Mouse (Mus musculus): ENCODE measurements at regions not wholly inside any gene's neighbourhood (a gene's known extent, or its start where the extent isn't known, plus 50 kb on each side); places are given as distances from the start of the nearest gene placed in this dataset.
A peak's percentile ranks its signal among the peaks of the same experiment; 100 is the strongest.

DNA sequence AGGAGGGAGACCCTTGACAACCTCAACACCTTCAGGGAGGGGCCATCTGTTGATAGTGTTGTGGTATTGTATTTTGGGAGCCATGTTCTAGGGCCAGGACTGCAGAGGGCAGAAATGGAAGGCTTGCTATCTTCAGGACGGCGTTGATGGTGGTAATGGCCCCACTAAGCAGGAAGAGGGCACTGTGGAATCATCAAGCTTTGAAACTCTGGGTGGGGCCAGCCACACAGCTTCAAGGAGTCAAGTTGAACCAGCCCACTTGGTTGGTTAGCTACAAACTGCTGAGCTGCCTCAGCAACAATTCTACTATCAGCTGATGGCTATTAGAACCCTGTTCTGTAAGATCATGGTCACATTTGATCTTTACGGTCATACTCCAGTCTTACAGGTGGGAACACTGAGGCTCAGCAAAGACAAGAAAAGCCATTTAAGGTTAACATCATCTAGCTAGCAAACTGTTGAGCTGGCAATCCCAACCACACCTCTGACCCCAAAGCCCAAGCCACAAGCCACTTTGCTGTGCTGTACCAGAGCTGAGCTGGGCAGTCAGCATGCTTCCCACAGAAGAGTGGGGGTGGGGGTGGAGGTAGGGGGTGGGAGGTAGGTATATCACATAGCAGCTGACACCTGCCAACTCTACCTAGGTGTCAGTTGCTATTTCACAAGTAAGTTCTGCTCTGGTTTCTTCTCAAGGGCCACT is 203.9 kb downstream of the Uaca start:
- no peak for DNase-seq (ENCODE audit: low spot score)

DNA sequence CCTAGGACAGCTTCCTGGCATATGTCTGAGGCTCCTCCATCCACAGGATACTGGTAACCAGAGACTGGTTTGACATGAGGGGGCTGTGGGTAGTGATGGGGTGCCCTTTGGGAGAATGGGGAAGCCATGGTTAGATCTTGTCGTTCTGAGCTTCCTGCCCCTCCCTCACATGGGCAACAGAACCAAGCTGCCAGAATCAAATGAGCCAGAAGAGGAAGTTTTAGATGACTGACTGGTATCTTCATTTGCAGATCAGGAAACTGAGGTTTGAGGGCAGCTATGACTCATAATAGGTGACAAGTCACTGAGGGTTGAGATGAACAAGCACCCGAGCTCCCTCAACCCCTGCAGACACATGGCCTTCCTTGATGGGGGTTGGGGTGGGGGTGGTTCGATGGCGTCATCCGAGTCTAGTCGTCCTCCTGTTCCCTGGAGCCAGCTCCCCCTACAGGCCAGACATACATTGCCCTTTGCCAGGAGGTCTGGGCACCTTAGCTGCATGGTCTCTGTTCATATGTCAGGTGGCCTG is 204.7 kb downstream of the Uaca start:
- DNase-seq (ENCODE audit: low spot score): no peak

DNA sequence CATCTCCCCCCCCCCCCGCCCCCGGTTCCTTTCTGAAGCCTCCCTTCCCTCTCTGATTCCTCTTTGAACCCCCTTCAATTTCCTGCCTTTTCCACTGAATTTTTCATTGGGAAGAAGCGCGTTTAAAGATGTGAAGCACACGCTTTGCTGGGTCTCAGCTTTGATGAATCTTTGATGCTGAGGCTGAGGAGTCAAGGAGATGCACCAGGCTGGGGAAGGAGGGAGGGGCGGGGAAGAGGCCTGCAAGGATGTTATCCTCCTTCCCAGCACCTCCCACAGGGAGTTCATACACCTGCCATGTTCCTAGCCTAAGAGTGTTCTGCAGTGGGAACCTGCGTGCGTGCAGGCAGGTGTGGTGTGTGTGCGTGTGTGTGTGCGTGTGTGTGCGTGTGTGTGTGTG is 205.9 kb downstream of the Uaca start:
- DNase-seq (ENCODE audit: low spot score): no peak

DNA sequence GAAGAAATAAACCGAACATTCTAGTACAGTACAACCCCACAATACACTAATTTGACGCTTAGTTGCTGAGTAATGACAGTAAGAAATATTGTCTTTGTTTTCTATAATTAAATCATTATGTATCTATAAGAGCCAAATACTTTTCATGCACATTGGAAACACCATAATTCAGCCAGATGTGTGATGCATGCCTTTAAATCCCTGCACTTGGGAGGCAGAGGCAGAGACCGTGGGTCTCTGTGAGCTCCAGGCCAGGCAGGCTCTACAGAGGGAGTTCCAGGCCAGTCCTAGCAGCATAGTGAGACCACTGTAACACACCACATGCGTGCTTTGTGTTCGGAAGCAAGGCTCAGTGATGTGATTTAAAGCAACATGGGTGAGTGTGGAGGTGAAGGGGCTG is 208.2 kb downstream of the Uaca start:
- no peak for DNase-seq (ENCODE audit: low spot score)

DNA sequence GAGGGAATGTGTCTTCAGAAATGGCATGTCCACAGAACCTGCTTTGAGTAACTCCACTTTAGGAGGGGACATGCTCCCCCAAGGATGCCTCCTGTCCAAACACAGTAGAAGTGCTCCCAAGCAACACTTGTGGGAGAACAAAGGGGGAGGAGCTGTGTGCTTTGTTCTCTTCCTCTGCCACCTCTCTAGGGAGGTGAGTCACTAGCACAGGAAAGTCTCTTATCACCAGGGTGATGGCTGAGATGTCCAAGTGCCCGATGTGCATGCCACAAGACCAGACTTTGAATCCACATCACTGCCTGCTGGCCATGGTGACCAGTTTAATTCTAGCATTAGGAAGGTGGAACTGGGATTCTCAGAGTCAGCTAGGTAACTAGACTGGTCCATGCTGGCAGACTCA is 214.1 kb downstream of the Uaca start:
- DNase-seq (ENCODE audit: low spot score): no peak

DNA sequence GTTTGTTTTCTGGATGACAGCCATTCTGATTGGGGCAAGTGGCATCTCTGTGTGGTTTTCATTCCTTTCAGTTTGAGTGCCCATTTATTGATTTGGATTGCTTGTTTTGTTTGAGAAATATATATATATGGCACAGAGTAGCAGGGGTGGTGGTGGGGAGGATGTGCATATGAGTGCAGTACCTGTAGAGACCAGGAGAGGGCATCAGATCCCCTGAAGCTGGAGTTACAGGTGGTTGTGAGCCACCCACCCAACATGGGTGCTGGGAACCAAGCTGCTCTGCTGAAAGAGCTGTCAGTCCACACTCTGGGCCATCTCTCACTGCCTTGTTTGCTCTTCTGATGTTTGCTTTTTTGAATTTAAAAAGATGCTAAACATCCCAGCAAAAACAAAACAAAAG is 216.7 kb downstream of the Uaca start:
- DNase-seq (ENCODE audit: low spot score): no peak

DNA sequence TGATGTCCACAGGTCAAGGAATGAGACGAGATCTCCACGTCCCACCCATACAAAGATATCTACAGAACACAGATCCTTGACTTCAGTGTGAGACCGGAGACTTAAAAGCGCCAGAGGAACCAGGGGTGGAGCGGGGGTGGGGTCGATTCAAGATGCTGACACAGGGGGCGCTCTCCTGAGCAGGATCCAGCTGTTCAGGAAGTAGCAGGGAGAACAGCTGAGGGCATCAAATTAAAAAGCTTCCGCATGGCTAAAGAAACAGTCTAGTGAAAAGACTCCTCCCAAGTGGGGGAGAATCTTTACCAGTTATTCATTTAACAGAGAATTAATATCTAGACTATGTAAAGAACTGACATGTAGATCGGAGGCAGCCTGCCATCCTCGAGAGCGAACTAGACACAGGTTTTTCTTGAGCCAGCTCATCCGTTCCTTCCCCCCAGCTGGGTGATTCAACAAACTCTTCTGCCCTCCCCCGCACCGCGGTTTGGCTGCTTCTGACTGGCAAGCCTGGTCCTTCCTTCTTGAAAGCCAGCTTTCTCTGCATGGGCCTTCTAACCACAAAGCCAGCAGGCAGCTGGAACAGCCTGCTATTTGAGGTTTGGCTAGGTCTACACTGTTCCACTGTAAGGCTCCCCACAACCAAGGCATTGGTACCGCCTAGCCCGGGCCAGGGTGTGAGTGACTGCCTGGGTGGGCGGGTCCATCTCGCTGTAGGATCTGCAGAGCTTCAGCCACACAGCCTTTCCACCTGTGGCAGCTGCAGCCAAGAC is 218.6 kb downstream of the Uaca start:
- DNase-seq (ENCODE audit: low spot score): peak; percentile 63

DNA sequence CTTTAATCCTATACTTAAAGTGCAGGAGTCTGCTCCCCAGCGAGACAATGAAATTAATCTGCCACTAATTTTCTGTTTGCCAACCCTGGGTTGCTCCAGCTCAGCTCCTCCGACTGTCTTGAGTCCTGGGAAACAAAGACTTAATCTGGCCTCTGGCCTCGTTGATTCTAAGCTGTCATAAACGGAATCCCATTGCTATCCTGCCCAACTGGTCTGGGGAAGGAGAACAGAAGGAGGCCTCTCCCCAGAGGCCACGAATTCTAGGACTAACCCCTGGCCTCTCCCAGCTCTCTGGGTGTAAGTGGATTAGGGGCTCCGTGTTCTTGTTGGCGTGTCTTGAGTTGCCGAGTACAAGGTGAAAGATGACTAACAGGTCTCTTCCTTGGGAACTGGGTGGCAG is 219.8 kb downstream of the Uaca start:
- no peak for DNase-seq (ENCODE audit: low spot score)

DNA sequence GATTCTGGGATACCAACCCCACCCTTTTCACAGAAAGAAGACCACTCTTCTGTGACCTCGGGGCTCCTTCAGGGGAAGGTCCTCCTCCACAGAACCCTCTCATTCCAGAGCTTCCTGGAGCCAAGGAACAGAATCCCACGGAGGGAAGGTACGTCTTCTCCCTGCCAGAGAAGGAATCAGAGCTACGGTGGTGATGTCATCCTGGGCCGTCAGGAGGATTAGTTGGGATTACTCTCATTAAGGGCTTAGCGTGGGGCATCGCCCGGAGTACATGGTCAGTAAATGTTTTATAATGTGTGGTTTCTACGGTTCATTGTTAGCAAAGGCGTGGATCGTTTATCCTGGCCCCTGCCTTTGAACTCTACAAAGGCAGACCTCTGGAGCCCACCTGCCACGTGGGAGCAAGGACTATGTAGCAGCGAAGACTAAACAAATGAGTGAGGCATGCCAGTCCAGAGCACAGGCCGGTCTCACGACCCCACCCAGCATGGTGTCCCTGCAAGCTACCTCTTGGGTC is 221.1 kb downstream of the Uaca start:
- DNase-seq (ENCODE audit: low spot score): no peak

DNA sequence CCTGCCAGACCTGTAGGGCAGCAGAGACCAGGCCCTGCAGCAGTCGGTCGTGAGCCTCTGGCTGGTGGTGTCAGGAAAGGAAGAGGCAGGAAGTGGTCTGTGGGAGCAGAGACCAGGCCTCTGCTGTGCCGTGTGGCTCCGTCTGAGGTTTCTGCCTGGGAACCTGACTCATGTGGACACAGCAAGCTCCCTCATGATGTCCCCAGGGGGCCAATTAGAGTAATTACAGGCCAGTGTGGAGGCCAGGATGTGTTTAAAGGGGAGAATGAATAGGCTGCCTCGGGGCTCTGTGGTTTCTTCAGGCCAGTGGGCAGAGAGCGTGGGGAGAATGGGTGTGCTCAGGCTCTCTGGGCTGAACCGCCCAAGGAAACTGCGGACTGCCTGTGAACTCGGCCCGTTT is 222.3 kb downstream of the Uaca start:
- DNase-seq (ENCODE audit: low spot score): no peak

DNA sequence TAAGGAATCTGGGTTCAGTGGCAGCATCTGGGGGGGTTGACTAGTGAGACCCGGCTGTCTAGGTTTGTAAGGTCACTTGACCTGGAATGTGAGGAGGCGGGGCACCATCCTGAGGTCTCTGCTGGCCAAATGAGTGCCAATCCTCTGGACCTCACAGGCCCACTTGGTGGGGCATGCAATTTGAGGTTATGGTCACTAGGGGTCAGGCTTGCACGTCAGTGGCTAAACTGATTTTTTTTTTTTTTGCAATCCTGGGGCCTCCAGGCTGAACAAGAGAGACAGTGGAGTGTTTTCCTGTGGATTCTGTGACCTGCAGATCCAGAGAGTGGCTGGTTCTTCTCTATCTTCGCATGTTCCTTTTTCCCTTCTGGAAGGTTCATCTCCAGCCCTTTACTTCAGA is 225.6 kb downstream of the Uaca start:
- no peak for DNase-seq (ENCODE audit: low spot score)

DNA sequence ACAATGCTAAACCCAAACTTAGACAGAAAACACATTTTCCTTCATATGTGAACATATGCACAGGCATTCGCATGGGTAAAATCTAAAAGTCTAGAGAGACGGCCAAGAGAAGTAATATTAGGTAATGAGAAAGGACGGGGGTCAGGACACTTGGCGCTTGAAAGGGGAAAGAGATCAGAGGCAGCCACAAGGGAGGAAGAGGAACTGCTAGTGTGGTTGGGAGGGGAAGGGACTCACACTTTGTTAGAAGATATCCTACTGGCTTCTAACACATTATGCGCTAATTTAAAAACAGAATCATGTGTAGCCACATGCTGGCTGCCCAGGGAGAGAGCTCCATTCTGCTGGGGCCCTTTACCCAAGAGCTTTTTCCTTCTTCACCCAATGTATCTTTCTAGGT is 227.5 kb downstream of the Uaca start:
- DNase-seq (ENCODE audit: low spot score): no peak

DNA sequence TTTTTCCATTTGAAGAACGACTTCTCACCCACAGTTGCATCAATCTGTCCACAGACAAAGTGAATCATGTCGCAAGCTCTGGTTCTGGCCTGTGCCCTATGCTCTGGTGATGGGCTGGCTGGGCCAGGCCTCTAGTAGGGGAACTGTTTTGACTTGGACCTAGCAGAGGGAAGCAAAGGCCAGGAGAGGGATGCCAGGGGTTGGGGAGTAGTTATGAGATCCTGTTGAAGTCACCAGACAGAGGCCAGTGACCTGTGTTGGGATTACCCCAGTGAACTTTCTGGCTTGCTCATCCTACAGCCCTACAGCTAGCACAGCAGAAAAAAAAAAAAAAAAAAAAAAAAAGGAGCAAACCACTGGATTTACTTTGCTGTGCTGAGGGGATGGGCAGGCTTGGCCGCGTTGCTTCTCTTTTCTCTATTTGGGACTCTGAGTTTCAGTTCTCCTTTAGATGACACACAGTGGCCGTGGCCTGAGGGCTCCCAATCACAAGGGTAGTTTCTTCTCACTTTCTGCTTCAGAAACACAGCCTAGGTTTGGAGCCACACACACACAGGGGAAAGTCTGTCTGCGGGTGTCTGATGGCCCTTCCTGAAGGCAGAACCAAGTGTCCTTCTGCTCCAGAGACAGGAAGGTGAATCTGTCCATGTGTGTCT is 228.2 kb downstream of the Uaca start:
- peak; percentile 30 for DNase-seq (ENCODE audit: low spot score)

DNA sequence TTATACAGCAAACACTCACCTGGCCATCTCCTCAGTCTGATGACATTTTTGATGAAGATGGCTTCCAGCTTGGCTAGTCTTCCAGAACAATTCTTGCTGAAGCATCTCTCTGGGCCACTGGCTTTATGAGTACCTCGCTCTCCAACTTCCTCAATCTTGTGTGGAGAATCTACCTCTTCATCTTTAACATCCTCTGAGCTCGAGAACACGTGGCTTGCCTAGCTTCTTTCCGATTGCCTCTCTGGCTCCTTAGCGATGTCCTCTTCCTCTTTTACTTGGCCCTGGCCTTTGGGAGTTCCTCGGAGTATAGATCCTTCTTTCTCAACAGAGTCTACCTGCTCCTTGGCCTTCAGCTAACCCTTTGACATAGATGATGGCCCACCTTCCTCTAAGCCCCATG is 231.0 kb downstream of the Uaca start:
- no peak for DNase-seq (ENCODE audit: low spot score)

DNA sequence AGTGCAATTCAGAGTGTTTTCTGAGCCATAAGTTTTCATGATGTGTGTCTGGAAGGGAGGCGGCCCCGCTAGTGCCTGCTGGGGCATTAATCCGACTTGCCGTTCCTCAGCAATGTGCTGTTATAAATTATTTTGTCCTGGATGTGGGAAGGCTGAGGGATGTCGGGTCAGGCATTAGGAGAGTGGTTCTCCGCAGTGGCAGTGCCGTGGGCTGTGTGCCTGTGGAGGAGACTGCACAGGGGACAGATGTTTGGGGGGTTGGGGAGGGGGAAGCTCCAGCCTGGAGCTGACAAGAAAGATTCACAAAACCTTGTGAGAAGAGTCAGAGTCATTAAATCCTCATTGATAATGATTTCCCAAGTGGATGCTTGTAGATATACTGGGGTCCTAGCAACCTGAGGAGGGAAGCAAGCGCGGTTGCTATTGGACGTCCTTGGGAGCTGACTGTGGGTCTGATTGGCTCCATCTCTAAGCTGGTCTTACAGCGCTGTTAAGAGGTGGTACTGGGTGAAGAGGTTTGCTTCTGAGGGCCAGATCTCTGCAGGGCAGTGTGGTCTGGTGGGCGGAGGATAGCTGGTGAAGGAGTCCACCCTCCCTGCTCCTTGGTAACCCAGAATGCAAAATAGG is 234.5 kb downstream of the Uaca start:
- no peak for DNase-seq (ENCODE audit: low spot score)

DNA sequence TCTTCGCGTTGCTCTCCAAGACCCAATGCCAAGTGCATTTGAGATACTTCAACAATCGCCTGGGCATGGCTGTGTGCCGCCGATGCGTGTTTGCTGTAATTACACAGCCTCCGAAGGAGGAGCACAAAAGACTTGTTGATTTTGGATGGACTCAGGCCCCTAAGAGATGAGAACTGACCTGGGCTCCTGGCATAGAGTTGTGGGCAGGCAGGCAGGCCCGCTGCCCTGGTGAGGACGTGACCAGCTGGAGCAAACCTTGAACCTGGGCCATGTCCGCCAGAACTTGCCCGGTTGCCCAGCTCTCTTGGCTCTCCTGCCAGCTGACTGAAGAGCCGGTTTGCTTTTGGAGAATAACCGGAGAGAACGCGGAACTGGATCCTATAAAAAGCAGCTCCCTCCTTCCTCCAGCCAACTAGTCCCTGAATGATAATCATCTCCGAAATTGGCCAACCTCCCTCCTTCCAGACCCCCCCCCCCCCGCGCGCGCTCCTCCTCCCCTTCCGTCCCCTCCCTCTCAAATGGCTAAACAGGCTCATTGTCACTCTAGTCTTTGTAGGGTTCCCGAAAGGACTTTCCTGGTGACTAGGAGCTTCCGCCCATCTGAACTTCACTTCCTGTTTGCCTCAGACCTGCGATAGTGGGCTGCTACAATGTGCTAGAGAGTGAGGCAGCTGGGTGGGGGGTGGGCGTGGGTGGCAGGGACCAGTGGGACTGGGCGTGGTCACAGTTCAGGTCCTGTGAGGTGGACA is 237.5 kb downstream of the Uaca start:
- DNase-seq (ENCODE audit: low spot score): peak; percentile 52

DNA sequence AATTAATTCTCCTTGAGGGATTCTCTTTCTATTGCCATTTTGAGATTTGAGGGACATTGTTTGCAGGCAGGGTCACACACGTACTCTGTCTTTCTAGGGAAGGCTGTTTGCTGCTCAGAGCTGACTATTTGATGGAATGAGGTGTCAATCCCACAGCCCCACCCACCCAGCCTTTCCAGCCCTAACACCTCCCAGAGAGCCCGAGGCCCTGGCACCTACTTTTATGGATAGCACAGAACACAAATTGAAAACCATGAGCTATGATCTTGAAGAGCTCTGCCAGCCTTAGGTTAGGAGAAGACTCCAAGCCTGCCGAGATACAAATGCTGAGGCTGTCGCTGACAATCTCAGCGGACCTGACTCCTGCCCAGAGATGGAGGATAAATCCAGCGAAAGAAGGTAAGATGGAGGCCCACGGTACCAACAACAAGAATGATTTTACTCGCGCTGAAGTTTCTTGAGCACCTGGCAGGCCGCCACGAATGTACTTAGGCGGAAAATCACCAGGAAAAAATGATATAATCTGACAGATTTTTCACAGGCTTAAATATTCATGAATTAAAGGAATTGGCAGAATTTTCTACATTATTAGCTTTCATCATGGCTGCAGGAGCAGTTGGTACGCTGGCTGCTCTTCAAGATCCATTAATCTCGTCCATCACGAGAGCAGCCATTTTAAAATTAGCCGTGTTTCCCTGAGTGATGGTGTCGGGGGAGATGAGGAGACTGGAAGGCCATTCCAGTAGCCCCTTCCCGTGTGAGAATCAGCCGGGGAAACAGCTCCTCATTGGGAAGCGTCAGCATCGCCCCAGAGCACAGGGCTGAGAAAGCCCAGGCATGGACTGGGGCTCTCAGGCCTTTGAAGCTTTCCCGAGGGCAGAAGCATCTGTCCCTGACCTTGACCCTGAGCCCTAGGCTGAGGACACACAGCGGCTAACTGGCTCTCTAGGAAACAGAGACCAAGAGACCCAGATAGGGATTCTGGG is 238.4 kb downstream of the Uaca start:
- no peak for DNase-seq (ENCODE audit: low spot score)

DNA sequence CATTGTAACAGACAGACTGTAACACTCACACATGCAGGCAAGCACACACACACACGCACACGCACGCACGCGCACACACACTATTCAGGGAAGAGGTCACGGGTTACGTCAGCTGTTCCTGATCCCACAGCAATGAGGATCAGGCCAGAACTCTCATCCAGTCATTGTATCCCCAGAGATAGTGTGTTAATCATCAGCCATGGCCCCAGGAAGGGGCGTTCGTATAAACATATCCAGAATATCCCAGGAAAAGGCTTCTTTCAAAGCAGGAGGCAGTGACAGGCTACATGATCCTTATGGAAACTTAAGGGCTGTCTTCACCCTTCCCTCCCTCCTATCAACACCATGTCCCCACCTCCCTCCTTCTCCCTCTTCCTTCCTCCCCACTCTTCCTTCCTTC is 239.3 kb downstream of the Uaca start:
- no peak for DNase-seq (ENCODE audit: low spot score)

DNA sequence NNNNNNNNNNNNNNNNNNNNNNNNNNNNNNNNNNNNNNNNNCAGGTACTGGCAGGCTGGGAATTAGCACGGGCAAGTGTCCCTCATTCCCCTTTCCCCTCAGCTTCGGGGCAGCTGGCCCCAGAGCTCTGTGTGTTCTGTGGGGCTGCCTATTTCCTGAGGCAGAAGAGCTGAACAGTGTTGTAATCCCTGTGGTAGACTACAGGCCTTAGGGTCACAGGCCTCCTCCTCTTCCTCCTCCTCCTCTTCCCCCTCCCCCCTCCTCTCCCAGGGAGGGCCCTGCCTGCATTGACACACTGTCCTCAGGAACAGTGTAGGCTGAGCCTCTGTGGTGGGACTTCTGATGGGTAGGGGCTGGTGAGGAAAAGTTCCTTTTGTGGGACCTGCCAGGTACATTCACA is 247.7 kb downstream of the Uaca start:
- no peak for DNase-seq (ENCODE audit: low spot score)

DNA sequence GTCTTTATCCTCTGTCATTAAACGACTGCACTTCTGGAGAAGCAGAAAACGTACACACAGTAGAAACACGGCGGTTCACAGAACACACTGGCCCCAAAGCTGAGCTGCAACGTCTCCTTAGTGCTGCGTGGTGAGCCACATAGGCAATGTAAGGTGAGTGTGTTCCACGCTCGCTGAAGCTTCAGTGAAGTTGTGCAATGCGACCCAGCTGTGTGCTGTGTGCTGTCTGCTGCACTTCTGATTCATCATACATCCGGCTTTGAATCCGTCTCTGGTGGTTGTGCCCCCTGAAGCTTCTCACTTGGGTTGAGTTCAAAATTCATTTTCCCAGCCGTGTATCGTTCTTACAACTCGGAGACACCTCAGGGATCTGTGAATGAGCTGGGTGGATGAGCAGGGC is 250.6 kb downstream of the Uaca start:
- DNase-seq (ENCODE audit: low spot score): no peak
